Mouse (Mus musculus): ENCODE results near the gene Igsf9. TPM values are rescaled to one million over a fixed set of nuclear protein-coding genes. Genes with fewer than 3 reads are reported as not detected.

Gene Igsf9
- polyA plus RNA-seq, 1 experiment: 40.6 TPM

DNA sequence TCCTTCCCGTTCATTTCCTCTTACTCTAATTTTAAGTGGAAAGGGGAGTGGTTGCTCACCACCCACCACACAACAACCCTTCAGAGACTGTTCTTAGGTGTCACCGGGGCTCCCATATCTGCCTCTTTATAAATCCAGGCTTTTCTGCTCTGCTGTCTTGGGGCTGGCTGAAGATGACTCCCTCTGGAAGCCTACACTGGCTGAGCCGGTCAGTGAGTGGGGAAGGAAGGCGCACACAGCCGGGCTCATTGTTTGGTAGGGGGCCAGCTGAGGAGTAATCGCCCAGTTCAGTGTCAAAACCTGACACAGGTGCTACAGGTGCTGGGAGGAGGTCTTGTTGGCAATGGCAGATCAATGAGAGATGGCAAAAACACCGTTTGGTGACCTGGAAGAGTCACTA, 44.4 kb downstream of the Igsf9 start:
- peaks cover 2% of the 10 kb centered on the region for H3K4me1 ChIP-seq (ENCODE audit: control insufficient read depth, insufficient read depth, low read length)
- H3K27ac ChIP-seq (ENCODE audit: insufficient read depth, low read length): no peak overlapping the region
- H3K36me3 ChIP-seq (ENCODE audit: control insufficient read depth, insufficient read depth, low read length, poor library complexity, severe bottlenecking): no peaks in the 10 kb centered on the region
- H3K4me3 ChIP-seq (ENCODE audit: low read depth, low read length): 0 out of 2 replicates have a peak overlapping the region, but pooled peaks have one; percentile 2
- no peak for TF ChIP-seq EP300 (IDR thresholded peaks at IDR 0.05; ENCODE audit: insufficient read depth, low read depth, low read length)
- TF ChIP-seq POLR2A (IDR thresholded peaks at IDR 0.05; ENCODE audit: insufficient read depth, low read length): no peak
- no peak for TF ChIP-seq CTCF (IDR thresholded peaks at IDR 0.05; ENCODE audit: low read depth, low read length)
- no peak overlapping the region for H3K9ac ChIP-seq (ENCODE audit: low read depth, poor library complexity, severe bottlenecking)
- no peaks in the 10 kb centered on the region for H3K9me3 ChIP-seq (replicated peaks; ENCODE audit: control insufficient read depth, insufficient read depth, low read length, poor library complexity, severe bottlenecking)
- no peaks in the 10 kb centered on the region for H3K27me3 ChIP-seq (ENCODE audit: control insufficient read depth, insufficient read depth, low read length, poor library complexity, severe bottlenecking)

DNA sequence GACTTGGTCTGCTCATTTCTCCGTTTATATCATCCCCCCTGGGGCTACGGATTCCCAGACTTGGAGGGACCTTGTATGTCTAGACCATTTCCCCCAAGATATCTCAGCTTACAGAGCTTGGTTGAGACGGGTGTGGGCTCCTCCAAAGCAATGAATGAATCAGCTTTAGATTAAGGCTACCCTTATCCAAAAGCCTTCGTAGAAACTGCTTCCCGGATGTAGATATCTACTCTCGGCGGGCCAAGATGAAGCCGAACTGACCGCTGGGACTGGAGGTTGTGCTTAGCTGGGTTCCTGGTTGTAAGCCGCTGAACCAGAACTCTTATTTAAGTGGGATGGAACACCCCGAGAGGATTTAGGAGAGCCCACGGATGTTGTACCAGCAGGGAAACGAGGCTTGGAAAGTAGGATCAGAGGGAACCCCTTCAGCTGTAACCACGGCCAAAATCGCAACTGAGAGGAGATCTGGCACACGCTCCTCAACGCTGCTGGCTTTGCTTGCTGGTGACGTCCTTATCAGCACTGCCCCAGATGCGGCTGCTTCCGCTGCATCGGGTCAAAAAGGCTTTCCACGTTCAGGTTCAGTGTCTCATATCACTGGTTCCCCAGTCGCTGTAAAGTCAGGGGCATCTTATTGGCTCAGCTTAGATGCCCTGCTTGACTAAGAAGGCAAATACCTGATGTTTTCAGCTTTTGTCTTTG, 44.9 kb downstream of the Igsf9 start:
- no peaks in the 10 kb centered on the region for H3K27me3 ChIP-seq (ENCODE audit: control insufficient read depth, insufficient read depth, low read length, poor library complexity, severe bottlenecking)
- no peak overlapping the region for H3K9ac ChIP-seq (ENCODE audit: low read depth, poor library complexity, severe bottlenecking)
- H3K4me3 ChIP-seq (ENCODE audit: low read depth, low read length): no peak overlapping the region
- no peak overlapping the region for H3K27ac ChIP-seq (ENCODE audit: insufficient read depth, low read length)
- H3K9me3 ChIP-seq (replicated peaks; ENCODE audit: control insufficient read depth, insufficient read depth, low read length, poor library complexity, severe bottlenecking): no peaks in the 10 kb centered on the region
- peaks cover 2% of the 10 kb centered on the region for H3K4me1 ChIP-seq (ENCODE audit: control insufficient read depth, insufficient read depth, low read length)
- H3K36me3 ChIP-seq (ENCODE audit: control insufficient read depth, insufficient read depth, low read length, poor library complexity, severe bottlenecking): no peaks in the 10 kb centered on the region
- TF ChIP-seq EP300 (IDR thresholded peaks at IDR 0.05; ENCODE audit: insufficient read depth, low read depth, low read length): no peak
- no peak for TF ChIP-seq POLR2A (IDR thresholded peaks at IDR 0.05; ENCODE audit: insufficient read depth, low read length)
- TF ChIP-seq CTCF (IDR thresholded peaks at IDR 0.05; ENCODE audit: low read depth, low read length): no peak

DNA sequence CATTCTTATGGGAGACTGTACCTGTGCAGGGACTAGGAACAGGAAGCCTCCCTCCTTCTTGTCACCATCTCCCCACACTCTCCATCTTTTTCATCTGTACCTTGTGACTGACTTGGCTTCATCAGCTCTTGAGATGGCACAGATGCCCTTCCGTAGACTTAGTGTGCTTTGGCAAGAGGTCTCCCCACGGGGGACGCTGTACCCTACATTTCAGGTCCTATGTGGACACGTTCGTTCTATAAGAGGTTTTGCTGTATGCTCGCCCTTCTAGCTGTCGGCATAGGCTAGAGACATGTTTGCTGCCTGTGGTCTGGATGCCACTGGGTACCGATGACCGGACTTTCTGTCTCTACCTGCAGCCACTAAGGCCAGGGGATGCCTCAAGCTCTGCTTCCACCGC, 45.8 kb downstream of the Igsf9 start:
- TF ChIP-seq POLR2A (IDR thresholded peaks at IDR 0.05; ENCODE audit: insufficient read depth, low read length) (no peak), CTCF (IDR thresholded peaks at IDR 0.05; ENCODE audit: low read depth, low read length) (no peak), EP300 (IDR thresholded peaks at IDR 0.05; ENCODE audit: insufficient read depth, low read depth, low read length) (no peak)

DNA sequence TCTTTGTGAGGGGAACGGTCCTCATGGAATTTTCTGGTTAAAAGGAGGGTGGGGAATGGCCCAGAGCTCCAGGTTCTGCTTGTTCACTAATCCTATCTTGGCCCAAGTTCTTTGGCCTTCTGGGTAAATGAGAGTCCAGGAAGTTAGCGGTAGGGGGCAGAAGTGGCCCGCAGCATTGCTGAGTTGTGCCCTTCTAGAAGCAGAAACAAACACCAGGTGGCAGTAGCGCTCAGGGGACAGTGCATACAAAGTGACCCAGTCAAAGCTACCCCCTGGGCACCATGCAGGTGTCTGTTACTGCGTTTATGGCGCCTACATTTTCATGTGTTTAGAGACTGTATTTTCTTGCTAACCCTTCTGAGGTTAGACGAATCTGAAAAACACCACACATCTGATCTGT, 47.1 kb downstream of the Igsf9 start:
- no peak overlapping the region for H3K27ac ChIP-seq (ENCODE audit: insufficient read depth, low read length)
- peak; percentile 43; the same call in 1 of the 2 replicates for TF ChIP-seq EP300 (IDR thresholded peaks at IDR 0.05; ENCODE audit: insufficient read depth, low read depth, low read length)
- peak; percentile 100 for TF ChIP-seq CTCF (IDR thresholded peaks at IDR 0.05; ENCODE audit: low read depth, low read length)
- no peak for TF ChIP-seq POLR2A (IDR thresholded peaks at IDR 0.05; ENCODE audit: insufficient read depth, low read length)
- H3K36me3 ChIP-seq (ENCODE audit: control insufficient read depth, insufficient read depth, low read length, poor library complexity, severe bottlenecking): no peaks in the 10 kb centered on the region
- no peak overlapping the region for H3K4me3 ChIP-seq (ENCODE audit: low read depth, low read length)
- H3K4me1 ChIP-seq (ENCODE audit: control insufficient read depth, insufficient read depth, low read length): peaks cover 2% of the 10 kb centered on the region
- no peaks in the 10 kb centered on the region for H3K27me3 ChIP-seq (ENCODE audit: control insufficient read depth, insufficient read depth, low read length, poor library complexity, severe bottlenecking)
- no peak overlapping the region for H3K9ac ChIP-seq (ENCODE audit: low read depth, poor library complexity, severe bottlenecking)
- no peaks in the 10 kb centered on the region for H3K9me3 ChIP-seq (replicated peaks; ENCODE audit: control insufficient read depth, insufficient read depth, low read length, poor library complexity, severe bottlenecking)

More for the DNA sequence above, 45.8 kb downstream of the Igsf9 start:
- Histone ChIP-seq H3K4me1 (ENCODE audit: control insufficient read depth, insufficient read depth, low read length) (peaks cover 2% of the 10 kb centered on the region), H3K4me3 (ENCODE audit: low read depth, low read length) (no peak overlapping the region), H3K36me3 (ENCODE audit: control insufficient read depth, insufficient read depth, low read length, poor library complexity, severe bottlenecking) (no peaks in the 10 kb centered on the region), H3K27ac (ENCODE audit: insufficient read depth, low read length) (no peak overlapping the region), H3K9me3 (replicated peaks; ENCODE audit: control insufficient read depth, insufficient read depth, low read length, poor library complexity, severe bottlenecking) (no peaks in the 10 kb centered on the region), H3K27me3 (ENCODE audit: control insufficient read depth, insufficient read depth, low read length, poor library complexity, severe bottlenecking) (no peaks in the 10 kb centered on the region), H3K9ac (ENCODE audit: low read depth, poor library complexity, severe bottlenecking) (no peak overlapping the region)

DNA sequence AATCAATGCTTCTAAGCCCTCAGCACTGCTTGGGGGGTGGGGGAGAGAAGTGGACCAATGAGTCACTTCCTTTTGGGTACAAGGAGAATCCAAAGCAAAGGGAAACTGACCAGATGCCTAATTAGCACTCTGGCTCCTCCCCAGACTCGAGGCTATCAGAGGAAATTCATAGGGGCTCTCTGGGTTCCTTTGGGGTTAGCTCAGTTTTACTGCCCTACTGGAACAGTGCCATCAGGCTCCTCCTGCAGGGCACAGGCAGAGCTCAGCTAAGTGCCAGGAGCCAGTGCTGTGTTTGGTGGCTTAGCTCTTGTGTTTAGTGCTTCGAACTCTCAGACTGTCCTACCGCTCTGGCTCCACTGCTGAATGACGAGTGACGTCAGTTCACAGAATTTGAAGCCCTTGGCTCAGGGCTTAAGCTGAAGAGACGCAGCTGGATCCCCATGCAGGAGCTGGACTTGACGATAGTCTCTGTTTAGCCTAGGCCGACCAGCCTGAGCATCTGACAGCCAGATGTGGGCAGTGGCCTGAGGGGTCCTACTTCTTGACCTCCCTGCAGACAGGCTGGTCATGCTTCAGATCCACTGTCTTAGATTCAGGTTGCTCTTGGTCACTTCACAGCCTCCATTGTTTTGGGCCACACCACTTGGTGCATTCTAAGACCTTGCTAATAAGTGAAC, 49.1 kb downstream of the Igsf9 start:
- no peaks in the 10 kb centered on the region for H3K4me1 ChIP-seq (ENCODE audit: control insufficient read depth, insufficient read depth, low read length)
- H3K36me3 ChIP-seq (ENCODE audit: control insufficient read depth, insufficient read depth, low read length, poor library complexity, severe bottlenecking): no peaks in the 10 kb centered on the region
- H3K9me3 ChIP-seq (replicated peaks; ENCODE audit: control insufficient read depth, insufficient read depth, low read length, poor library complexity, severe bottlenecking): no peaks in the 10 kb centered on the region
- no peak for TF ChIP-seq POLR2A (IDR thresholded peaks at IDR 0.05; ENCODE audit: insufficient read depth, low read length)
- no peak for TF ChIP-seq EP300 (IDR thresholded peaks at IDR 0.05; ENCODE audit: insufficient read depth, low read depth, low read length)
- no peak for TF ChIP-seq CTCF (IDR thresholded peaks at IDR 0.05; ENCODE audit: low read depth, low read length)
- no peak overlapping the region for H3K27ac ChIP-seq (ENCODE audit: insufficient read depth, low read length)
- no peak overlapping the region for H3K9ac ChIP-seq (ENCODE audit: low read depth, poor library complexity, severe bottlenecking)
- no peaks in the 10 kb centered on the region for H3K27me3 ChIP-seq (ENCODE audit: control insufficient read depth, insufficient read depth, low read length, poor library complexity, severe bottlenecking)
- H3K4me3 ChIP-seq (ENCODE audit: low read depth, low read length): no peak overlapping the region

DNA sequence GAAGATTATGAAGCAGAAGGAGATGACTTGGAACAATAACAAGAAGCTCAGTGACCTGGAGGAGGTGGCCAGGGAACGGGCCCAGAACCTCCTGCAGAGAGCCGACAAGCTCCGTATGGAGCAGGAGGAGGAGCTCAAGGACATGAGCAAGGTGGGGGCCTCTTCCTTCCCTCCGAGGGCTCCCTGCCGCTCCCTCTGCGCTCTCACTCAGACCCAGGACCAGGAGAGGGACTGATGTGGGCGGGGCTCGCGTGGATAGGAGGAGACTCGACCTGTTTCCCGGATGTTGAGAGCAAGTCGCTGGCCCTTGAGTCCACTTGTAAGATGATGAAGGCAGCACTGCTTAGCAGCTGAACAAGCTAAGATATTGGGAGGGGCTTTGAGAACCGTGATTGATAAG, 51.0 kb downstream of the Igsf9 start:
- H3K4me1 ChIP-seq (ENCODE audit: control insufficient read depth, insufficient read depth, low read length): no peaks in the 10 kb centered on the region
- no peaks in the 10 kb centered on the region for H3K36me3 ChIP-seq (ENCODE audit: control insufficient read depth, insufficient read depth, low read length, poor library complexity, severe bottlenecking)
- TF ChIP-seq POLR2A (IDR thresholded peaks at IDR 0.05; ENCODE audit: insufficient read depth, low read length) (no peak), EP300 (IDR thresholded peaks at IDR 0.05; ENCODE audit: insufficient read depth, low read depth, low read length) (no peak), CTCF (IDR thresholded peaks at IDR 0.05; ENCODE audit: low read depth, low read length) (no peak)
- no peak overlapping the region for H3K27ac ChIP-seq (ENCODE audit: insufficient read depth, low read length)
- no peak overlapping the region for H3K9ac ChIP-seq (ENCODE audit: low read depth, poor library complexity, severe bottlenecking)
- no peak overlapping the region for H3K4me3 ChIP-seq (ENCODE audit: low read depth, low read length)
- no peaks in the 10 kb centered on the region for H3K27me3 ChIP-seq (ENCODE audit: control insufficient read depth, insufficient read depth, low read length, poor library complexity, severe bottlenecking)
- H3K9me3 ChIP-seq (replicated peaks; ENCODE audit: control insufficient read depth, insufficient read depth, low read length, poor library complexity, severe bottlenecking): no peaks in the 10 kb centered on the region
